Mouse (Mus musculus): Measurements from ENCODE around the gene Mbl2.

- TF ChIP-seq CTCF (IDR thresholded peaks at IDR 0.05; ENCODE audit: borderline replicate concordance, control insufficient read depth, extremely low read depth, insufficient read depth, low read length, poor library complexity), result no peak
- TF ChIP-seq POLR2A (IDR thresholded peaks at IDR 0.05; ENCODE audit: control insufficient read depth, extremely low read depth, insufficient read depth, low read length, poor library complexity), result no peak
Observed at GRCm38 (mm10) chr19:30187232-30187631, 45.5 kb upstream of the Mbl2 start.
